Comparison of ENCODE assay signal across 16 mouse cellular contexts in genomic region chr17:83166195-83166594, GRCm38 (mm10). TPM values are rescaled to one million over a fixed set of nuclear protein-coding genes. Genes with fewer than 3 reads are reported as not detected.
A peak's percentile ranks its signal among the peaks of the same experiment; 100 is the strongest.
DNase-seq lines count a peak whose midpoint lies in the region; ATAC-seq and TF ChIP-seq lines count a peak whose summit lies in the region.
"Had no signal": no experiment of that assay in that cellular context is flagged by ENCODE, and none has a peak within 500 bp of the region (broad histone marks: within the 10 kb centered on the region; RNA-seq: fewer than 3 reads in every experiment).

No protein-coding gene starts in this region.

- no peak overlapping the region for H3K4me2 ChIP-seq in intestine, embryonic 16.5 days (ENCODE audit: low read depth, low read length)
- H3K4me2 ChIP-seq: liver, embryonic 11.5 days; midbrain, embryonic 12.5 days had no signal

- no peaks in the 10 kb centered on the region for H3K4me1 ChIP-seq in kidney, adult 2 months (ENCODE audit: control insufficient read depth, insufficient read depth, low read length)
- H3K4me1 ChIP-seq in intestine, embryonic 16.5 days (ENCODE audit: control insufficient read depth, insufficient read depth, low read length): peaks cover 20% of the 10 kb centered on the region

- H3K27me3 ChIP-seq in kidney, adult 2 months (replicated peaks; ENCODE audit: control insufficient read depth, insufficient read depth, low read length): no peaks in the 10 kb centered on the region
- no peaks in the 10 kb centered on the region for H3K27me3 ChIP-seq in intestine, embryonic 16.5 days (replicated peaks; ENCODE audit: control insufficient read depth, insufficient read depth, low read length)
- H3K27me3 ChIP-seq: Patski had no signal

- 74% methylated on average over 5 of the region's 5 CpGs for WGBS in kidney, adult 2 months
- WGBS in intestine, embryonic 16.5 days: 68% methylated on average over 5 of the region's 5 CpGs

- H3K27ac ChIP-seq in kidney, adult 2 months (ENCODE audit: insufficient read depth, low read depth, low read length): no peak overlapping the region
- no peak overlapping the region for H3K27ac ChIP-seq in intestine, embryonic 16.5 days (ENCODE audit: low read length)
- H3K27ac ChIP-seq: macrophage; midbrain, embryonic 12.5 days had no signal

- no peak overlapping the region for H3K4me3 ChIP-seq in kidney, adult 2 months (ENCODE audit: insufficient read depth, low read depth, low read length)
- H3K4me3 ChIP-seq in intestine, embryonic 16.5 days (ENCODE audit: low read length): no peak overlapping the region
- H3K4me3 ChIP-seq: midbrain, embryonic 12.5 days had no signal

- 0 out of 2 replicates have a peak, but pooled peaks have one; percentile 39 for ATAC-seq in intestine, embryonic 16.5 days

- DNase-seq in kidney, adult 2 months: peak; percentile 57
- DNase-seq in kidney, adult 18-20 months: no peak
- DNase-seq in MN1 (ENCODE audit: low spot score): peak; percentile 15
- peak; percentile 53 to 60 for DNase-seq in kidney, postnatal 25 days
- DNase-seq in right cerebral cortex, postnatal 14 days: no peak
- no peak for DNase-seq in Muller cell, postnatal 12 days (ENCODE audit: inconsistent ontology term)
- DNase-seq in thymus, postnatal 25 days: no peak
- DNase-seq: cerebellum, adult 11-12 months; gastrocnemius, postnatal 14 days; heart, postnatal 10 days; thymus, postnatal 36 days had no signal

- no peak for TF ChIP-seq CTCF in kidney, adult 2 months (conservative IDR thresholded peaks at IDR 0.05; ENCODE audit: insufficient read depth, insufficient read length, low read depth, low read length)

- 0 out of 2 replicates have a peak, but pooled peaks cover under 1% of the 10 kb centered on the region for H3K9me3 ChIP-seq in intestine, embryonic 16.5 days (ENCODE audit: control insufficient read depth, low read length)
- H3K9me3 ChIP-seq: midbrain, embryonic 12.5 days had no signal

- 0 out of 2 replicates have a peak overlapping the region, but pooled peaks have one; percentile 19 for H3K9ac ChIP-seq in intestine, embryonic 16.5 days (ENCODE audit: low read depth, low read length)
- H3K9ac ChIP-seq: midbrain, embryonic 12.5 days had no signal

- H3K36me3 ChIP-seq in kidney, adult 2 months (ENCODE audit: control insufficient read depth, insufficient read depth, low read length): no peaks in the 10 kb centered on the region
- no peaks in the 10 kb centered on the region for H3K36me3 ChIP-seq in intestine, embryonic 16.5 days (ENCODE audit: control insufficient read depth, insufficient read depth, low read length)
- H3K36me3 ChIP-seq: midbrain, embryonic 12.5 days had no signal

- TF ChIP-seq POLR2A in kidney, adult 2 months (IDR thresholded peaks at IDR 0.05; ENCODE audit: low read depth, low read length): no peak

RNA-seq across cellular contexts. Expression of gene Pkdcc, which starts 48.9 kb away (rescaled TPM):
- 42.6 and 44.8 TPM in 2 replicates for polyA plus RNA-seq in kidney, adult 2 months (2012; rRNA removed)
- polyA plus RNA-seq in intestine, embryonic 16.5 days (2015; fragmentation: Nextera tagmentation; extraction: Ambion mirVana): 18.3 and 18.7 TPM in 2 replicates

Comparison
In these comparisons a context has a peak if more than half of its experiments do, and no peak if none do; other contexts are left out.
1. DNase-seq: peak in kidney, adult 2 months (single experiment), MN1 (single experiment) and kidney, postnatal 25 days (2 of 2); none in kidney, adult 18-20 months (single experiment), right cerebral cortex, postnatal 14 days (single experiment), Muller cell, postnatal 12 days (single experiment) and thymus, postnatal 25 days (single experiment).